Mouse (Mus musculus): ENCODE measurements around the gene Xpo5.

GRCm38 (mm10) chr17:46282483-46283123, 80.0 kb downstream of the Xpo5 start, which contains the start of gene Tjap1:
- TF ChIP-seq CTCF (IDR thresholded peaks at IDR 0.05; ENCODE audit: borderline replicate concordance, extremely low read depth, insufficient read depth, insufficient read length) (no peak), POLR2A (IDR thresholded peaks at IDR 0.05; ENCODE audit: borderline replicate concordance, extremely low read depth, insufficient read depth, insufficient read length, poor library complexity, severe bottlenecking) (peak; percentile 62; the same call in 1 of the 2 replicates)

All from brain, embryonic 14.5 days (tissue).